Mouse (Mus musculus) liver, embryonic 14.5 days (tissue): ENCODE results near the gene Itpr1. TPM values are rescaled to one million over a fixed set of nuclear protein-coding genes. Genes with fewer than 3 reads are reported as not detected.

Source experiments
- ATAC-seq: fragments of 200-750 bp; cut with Nextera tagmentation; 2 replicates; pipeline ENCODE4 v1.8.0; 2017; ENCODE audit warnings: moderate number of reproducible peaks, mild to moderate bottlenecking, moderate library complexity; ENCODE audit not compliant: insufficient read depth
- DNase-seq, 3 experiments: peaks; one replicate each; pipeline ENCODE4 v3.0.0-alpha.2; 2012 to 2013; ENCODE audit warnings: low read depth in 3 of 3, low spot score in 3 of 3
- H3K27ac ChIP-seq: fragments of 300-500 bp; sonication (generic); 2 replicates; pipeline ENCODE4 v1.5.1; 2014; ENCODE audit warnings: moderate library complexity, mild to moderate bottlenecking, control low read depth, inconsistent platforms
- H3K27me3 ChIP-seq: fragments of 300-500 bp; sonication (generic); 2 replicates; pipeline ENCODE4 v1.6.1; 2014; ENCODE audit warnings: mild to moderate bottlenecking, low read length, moderate library complexity; ENCODE audit not compliant: control insufficient read depth, insufficient read depth
- H3K36me3 ChIP-seq: fragments of 300-500 bp; sonication (generic); replicated peaks from 2 replicates; pipeline ENCODE4 v1.6.1; 2014; ENCODE audit warnings: low read depth; ENCODE audit not compliant: control insufficient read depth, insufficient read depth
- H3K4me1 ChIP-seq, 2 experiments: fragments of 200-500 bp in 1 of 2; fragments of 300-500 bp in 1 of 2; sonication (generic) in 1 of 2; replicated peaks; 2 replicates each; pipeline ENCODE4 v1.6.1; 2012 to 2014; ENCODE audit warnings: antibody characterized with exemption in 1 of 2, inconsistent platforms in 1 of 2, low read length in 1 of 2; ENCODE audit not compliant: control insufficient read depth in 2 of 2, insufficient read depth in 2 of 2
- H3K4me2 ChIP-seq: fragments of 300-500 bp; sonication (generic); 2 replicates; pipeline ENCODE4 v1.6.1; 2014; ENCODE audit warnings: low read depth, mild to moderate bottlenecking, control low read depth, moderate library complexity
- H3K4me3 ChIP-seq, 2 experiments: fragments of 200-500 bp in 1 of 2; fragments of 300-500 bp in 1 of 2; sonication (generic) in 1 of 2; 2 replicates each; pipeline ENCODE4 v1.5.1; 2012 to 2014; ENCODE audit warnings: low read depth in 2 of 2, low read length in 2 of 2, mild to moderate bottlenecking in 2 of 2, control low read depth in 1 of 2, inconsistent platforms in 1 of 2, moderate library complexity in 1 of 2; ENCODE audit not compliant: insufficient read depth in 1 of 2
- H3K9ac ChIP-seq: fragments of 300-500 bp; sonication (generic); replicated peaks from 2 replicates; pipeline ENCODE4 v1.6.1; 2014; ENCODE audit warnings: mild to moderate bottlenecking, control low read depth, moderate library complexity
- H3K9me3 ChIP-seq: fragments of 300-500 bp; sonication (generic); 2 replicates; pipeline ENCODE4 v1.6.1; 2016; ENCODE audit warnings: low read length, mixed read lengths; ENCODE audit not compliant: control insufficient read depth
- CTCF ChIP-seq: IDR thresholded peaks from 2 replicates; pipeline ENCODE4 v1.5.1; 2016; ENCODE audit warnings: antibody characterized with exemption, low read depth, control low read depth
- EP300 ChIP-seq: IDR thresholded peaks from 2 replicates; pipeline ENCODE4 v1.6.1; 2016; ENCODE audit warnings: antibody characterized with exemption, low read depth
- WGBS: fragments of 180-500 bp; shearing (Covaris S2); extraction: QIAGEN DNeasy Blood & Tissue Kit; methylation state at CpG from one replicate; pipeline ENCODE4 v1.1.7; 2014; ENCODE audit not compliant: insufficient replicate concordance; 5-methylcytosine and 5-hydroxymethylcytosine counted together
- polyA plus RNA-seq, 2 experiments: library from polyadenylated mRNA; depleted of rRNA in 1 of 2; stranded (reverse) in 1 of 2; unstranded in 1 of 2; fragments of >200 nt; fragmentation: Nextera tagmentation in 1 of 2; extraction: Ambion mirVana in 1 of 2; gene quantifications; 2 replicates each; pipeline versions ENCODE4 v1.2.1 to v1.2.3; 2012 to 2014

Gene Itpr1
- polyA plus RNA-seq, 2 experiments: 1.6 to 3.1 TPM

DNA sequence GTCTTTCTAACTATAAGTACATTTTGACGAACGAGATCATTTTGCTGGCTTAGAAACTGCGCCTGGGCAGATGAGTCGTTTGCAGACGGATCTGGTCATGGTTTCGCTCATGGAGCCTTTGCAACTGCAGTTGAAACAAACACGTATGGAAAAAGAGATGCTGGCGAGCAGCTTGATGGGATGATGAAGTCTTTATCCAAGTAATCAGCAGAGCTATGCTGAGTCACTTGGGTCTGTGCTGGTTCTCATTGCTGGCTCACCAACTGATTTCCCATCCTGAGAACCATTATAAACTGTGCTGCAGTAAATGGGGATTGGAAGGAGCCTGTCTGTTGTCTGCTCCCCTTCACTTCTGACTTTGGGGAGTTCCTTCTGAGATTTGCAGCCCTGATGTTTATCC lies 31.7 kb downstream of the Itpr1 start:
- ATAC-seq (no peak), DNase-seq (no peak)
- no peak overlapping the region for H3K4me2 ChIP-seq
- no peak overlapping the region for H3K27ac ChIP-seq
- no peaks in the 10 kb centered on the region for H3K9me3 ChIP-seq
- no peak overlapping the region for H3K9ac ChIP-seq
- H3K4me1 ChIP-seq: peaks cover 3 to 15% of the 10 kb centered on the region in 2 experiments; a peak in 2 of 4 replicates
- H3K4me3 ChIP-seq: no peak overlapping the region
- no peaks in the 10 kb centered on the region for H3K27me3 ChIP-seq
- no peak for TF ChIP-seq CTCF
- TF ChIP-seq EP300: no peak
- no peaks in the 10 kb centered on the region for H3K36me3 ChIP-seq
- 71% methylated on average over 8 of the region's 8 CpGs for WGBS

DNA sequence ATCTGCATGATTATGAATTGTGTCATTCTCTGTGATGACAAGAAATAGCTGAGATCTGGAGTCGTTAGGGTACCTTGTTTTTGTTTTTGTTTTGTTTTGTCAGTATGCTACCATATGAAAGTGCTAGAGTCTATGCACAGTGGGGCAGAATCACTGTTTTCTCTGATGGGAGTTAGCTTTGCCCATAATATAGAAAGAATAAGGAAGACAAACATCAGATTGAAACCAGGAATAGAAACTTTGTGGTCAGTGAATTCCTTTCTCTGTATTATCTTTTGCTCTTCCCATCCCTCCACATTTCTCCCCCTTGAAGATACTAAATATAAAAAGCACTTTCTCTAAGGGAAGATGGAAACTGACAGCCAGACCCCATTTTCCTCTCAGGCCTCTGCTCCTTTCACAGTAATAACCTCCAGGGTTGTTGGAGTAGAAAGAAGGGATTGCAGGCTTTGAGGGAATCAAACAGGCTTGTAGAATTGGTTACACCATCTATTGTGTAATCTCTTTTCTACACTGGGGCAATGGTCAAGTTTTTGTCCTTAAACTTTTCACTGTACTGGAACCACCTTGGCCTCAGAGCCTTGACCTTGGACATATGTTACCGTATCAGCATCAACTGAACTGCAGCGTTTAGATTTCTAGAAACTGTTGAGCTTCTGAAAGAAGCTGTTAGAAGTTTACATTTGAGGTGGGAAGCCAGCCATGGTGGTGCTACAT lies 33.6 kb downstream of the Itpr1 start:
- WGBS: 60% methylated on average over 3 of the region's 3 CpGs
- H3K4me1 ChIP-seq: peaks cover 3 to 16% of the 10 kb centered on the region in 2 experiments; a peak in 2 of 4 replicates
- no peaks in the 10 kb centered on the region for H3K36me3 ChIP-seq
- no peaks in the 10 kb centered on the region for H3K27me3 ChIP-seq
- H3K9me3 ChIP-seq: no peaks in the 10 kb centered on the region
- no peak overlapping the region for H3K4me3 ChIP-seq
- ATAC-seq: no peak
- no peak overlapping the region for H3K9ac ChIP-seq
- TF ChIP-seq CTCF: no peak
- no peak for TF ChIP-seq EP300
- no peak overlapping the region for H3K4me2 ChIP-seq
- DNase-seq: no peak
- no peak overlapping the region for H3K27ac ChIP-seq

DNA sequence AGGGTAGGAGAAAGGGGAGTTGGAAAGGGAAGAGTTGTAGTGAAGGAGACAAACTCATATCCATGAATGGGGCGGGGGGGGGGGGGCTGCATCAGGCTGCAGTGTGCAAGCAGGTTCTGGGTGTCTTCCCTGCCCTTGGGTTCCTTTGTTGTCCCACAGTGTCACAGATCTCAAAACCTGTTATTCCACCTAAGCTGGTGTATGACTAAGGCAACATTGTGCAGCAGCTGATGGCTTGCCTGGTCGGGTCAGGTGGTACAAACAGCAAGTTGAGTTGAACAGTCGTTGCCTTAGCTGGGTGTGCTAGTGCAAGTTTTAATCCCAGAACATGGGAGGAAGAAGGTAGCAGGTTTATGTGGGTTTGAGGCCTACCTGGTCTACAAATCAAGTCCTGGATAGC lies 34.3 kb downstream of the Itpr1 start:
- no peak overlapping the region for H3K4me2 ChIP-seq
- WGBS: 56% methylated on average over 3 of the region's 3 CpGs
- peaks cover 3 to 16% of the 10 kb centered on the region in 2 experiments; a peak in 2 of 4 replicates for H3K4me1 ChIP-seq
- no peaks in the 10 kb centered on the region for H3K36me3 ChIP-seq
- H3K27me3 ChIP-seq: no peaks in the 10 kb centered on the region
- ATAC-seq (no peak), DNase-seq (no peak)
- TF ChIP-seq CTCF: no peak
- TF ChIP-seq EP300: no peak
- no peaks in the 10 kb centered on the region for H3K9me3 ChIP-seq
- H3K4me3 ChIP-seq: no peak overlapping the region
- H3K9ac ChIP-seq: no peak overlapping the region
- H3K27ac ChIP-seq: no peak overlapping the region

DNA sequence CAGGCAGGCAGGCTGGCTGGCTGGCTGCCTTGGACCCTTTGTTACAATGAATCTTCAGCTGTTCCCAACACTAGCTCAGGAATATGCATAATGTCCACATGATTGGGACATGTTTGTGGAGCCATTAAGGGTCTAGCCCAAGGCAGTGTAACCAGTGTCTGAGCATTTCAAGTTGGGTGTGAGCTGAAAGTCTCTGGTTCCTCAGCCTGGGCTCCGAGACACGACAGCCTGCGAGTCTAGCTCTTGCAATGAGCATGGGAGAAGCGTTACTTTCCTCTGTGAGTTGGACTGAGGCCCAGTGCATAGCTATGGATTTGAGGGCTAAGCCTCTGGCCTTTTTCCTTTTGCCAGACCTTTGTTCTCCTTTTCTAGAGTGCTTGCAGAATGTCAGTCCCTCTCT lies 35.6 kb downstream of the Itpr1 start:
- Histone ChIP-seq H3K4me1 (peaks cover 3 to 16% of the 10 kb centered on the region in 2 experiments; a peak in 2 of 4 replicates), H3K4me3 (no peak overlapping the region), H3K36me3 (no peaks in the 10 kb centered on the region), H3K9me3 (no peaks in the 10 kb centered on the region), H3K27ac (no peak overlapping the region), H3K9ac (no peak overlapping the region), H3K27me3 (no peaks in the 10 kb centered on the region), H3K4me2 (no peak overlapping the region)
- no peak for TF ChIP-seq CTCF
- TF ChIP-seq EP300: no peak
- DNase-seq (no peak), ATAC-seq (no peak)
- 52% methylated on average over 4 of the region's 4 CpGs for WGBS

DNA sequence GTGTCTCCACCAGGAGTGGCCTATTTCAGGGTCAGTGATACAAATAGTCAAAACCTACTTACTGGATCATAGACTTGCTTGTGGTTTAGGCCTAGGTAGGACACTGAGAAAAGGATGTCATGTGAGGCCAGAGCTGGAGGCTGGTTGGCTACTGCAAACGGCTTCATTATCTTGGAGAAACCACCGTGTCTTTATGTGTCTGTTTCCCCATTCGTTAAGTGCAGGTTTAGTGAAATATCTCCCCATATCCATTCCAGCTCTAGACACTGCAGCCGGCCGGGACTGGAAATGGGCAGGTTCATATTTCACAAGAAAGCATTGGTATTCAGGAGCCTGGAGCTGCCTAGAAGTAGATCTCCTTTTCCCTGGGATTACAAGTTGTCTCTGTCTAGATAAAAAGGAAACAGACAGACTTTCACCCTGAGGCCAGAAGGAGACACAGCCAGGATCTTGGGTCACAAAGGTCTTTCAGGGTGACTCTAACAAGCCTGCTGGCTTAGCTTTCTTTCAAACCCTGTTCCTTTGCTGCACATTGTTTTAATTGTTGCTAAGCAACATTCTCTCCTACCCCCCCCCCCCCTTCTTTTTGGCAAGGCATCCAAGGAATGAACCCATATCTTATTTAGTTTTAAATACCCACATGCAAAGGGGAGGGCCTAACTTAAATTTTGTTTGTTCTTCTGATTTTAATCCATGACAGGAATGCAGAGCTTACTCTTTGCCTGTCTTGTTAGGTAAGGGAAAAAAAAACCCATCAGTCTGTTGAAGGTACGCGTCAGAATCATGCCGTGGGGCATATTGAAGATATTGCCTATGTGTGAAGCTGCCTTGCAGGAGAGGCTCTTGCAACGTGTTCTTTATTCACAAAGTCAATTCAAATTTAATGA lies 36.4 kb downstream of the Itpr1 start:
- Histone ChIP-seq H3K4me1 (peaks cover 3 to 16% of the 10 kb centered on the region in 2 experiments; a peak in 2 of 4 replicates), H3K4me3 (no peak overlapping the region), H3K36me3 (no peaks in the 10 kb centered on the region), H3K27me3 (no peaks in the 10 kb centered on the region), H3K27ac (no peak overlapping the region), H3K4me2 (no peak overlapping the region), H3K9ac (no peak overlapping the region), H3K9me3 (no peaks in the 10 kb centered on the region)
- TF ChIP-seq CTCF (no peak), EP300 (no peak)
- ATAC-seq (peak; percentile 73), DNase-seq (peak in 2 of 3 experiments; percentile 9 to 18)
- 45% methylated on average over 9 of the region's 9 CpGs for WGBS
